Mouse (Mus musculus) lung, adult 2 months (tissue): ENCODE data around the gene Grm6. TPM values are rescaled to one million over a fixed set of nuclear protein-coding genes. Genes with fewer than 3 reads are reported as not detected.

Experiments used
- DNase-seq: peaks from one replicate; pipeline ENCODE4 v3.0.0; 2022
- H3K4me1 ChIP-seq: fragments of 200-500 bp; 2 replicates; pipeline ENCODE4 v1.6.1; 2011; ENCODE audit warnings: low read length; ENCODE audit not compliant: control insufficient read depth, insufficient read depth
- H3K4me3 ChIP-seq: fragments of 200-500 bp; replicated peaks from 2 replicates; pipeline ENCODE3; 2011; ENCODE audit warnings: low read depth, mild to moderate bottlenecking, control low read depth, low read length; ENCODE audit errors: extremely low read depth
- CTCF ChIP-seq: fragments of 200-500 bp; IDR thresholded peaks from 2 replicates; pipeline ENCODE4 v1.5.1; 2011; ENCODE audit warnings: mild to moderate bottlenecking, low read length, control low read depth; ENCODE audit not compliant: insufficient read depth
- POLR2A ChIP-seq: fragments of 200-500 bp; IDR thresholded peaks from 2 replicates; pipeline ENCODE4 v1.6.1; 2011; ENCODE audit warnings: low read depth, mild to moderate bottlenecking, control low read depth, low read length, borderline replicate concordance; ENCODE audit errors: extremely low read depth
- WGBS: fragments of 180-500 bp; shearing (Covaris S2); methylation state at CpG from one replicate; pipeline ENCODE4 v1.1.7; 2018; 5-methylcytosine and 5-hydroxymethylcytosine counted together
- polyA plus RNA-seq: library from polyadenylated mRNA; depleted of rRNA; stranded (reverse); fragments of >200 nt; gene quantifications from 2 replicates; pipeline ENCODE4 v1.2.3, GENCODE M21; 2012; rRNA removed

The Grm6 gene
- polyA plus RNA-seq = 0.09 and 0.17 TPM in 2 replicates

DNA sequence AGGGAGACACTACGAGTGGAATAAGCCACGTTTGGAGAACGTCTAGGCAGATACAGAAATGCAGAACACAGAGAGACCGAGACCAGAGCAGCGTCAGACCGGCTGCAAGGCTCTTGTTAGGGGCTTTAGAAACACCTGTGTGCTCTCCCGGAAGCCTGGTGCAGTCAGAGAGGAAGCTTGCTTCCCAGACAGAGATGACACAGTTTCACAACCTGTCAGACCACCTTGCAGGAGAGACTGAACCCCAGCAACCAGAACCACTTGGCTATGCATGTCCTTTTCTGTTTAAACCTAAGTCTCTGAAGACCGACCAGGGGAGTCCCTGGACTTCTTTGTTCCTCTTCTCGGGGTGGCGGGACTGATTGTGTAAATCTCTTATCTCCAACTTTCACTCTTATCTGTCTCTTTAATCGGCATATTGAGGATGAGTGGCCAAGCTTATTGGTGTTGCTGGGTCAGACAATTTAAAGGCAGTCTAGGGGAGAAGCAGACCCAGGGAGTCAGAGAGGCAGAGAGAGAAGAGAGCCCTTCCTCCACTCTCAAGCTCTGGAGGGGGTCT, at the start of gene Grm6:
TSS of gene Grm6 (plus strand) at position 509 of the 559 bp plus-strand sequence.
- TF ChIP-seq CTCF = no peak
- TF ChIP-seq POLR2A = no peak
- DNase-seq = no peak
- under 1% methylated on average over 11 of the region's 11 CpGs for WGBS
- H3K4me3 ChIP-seq = no peak within 1 kb of the TSS
- no peaks in the 10 kb centered on the region; the same call in 1 of the 2 replicates for H3K4me1 ChIP-seq

DNA sequence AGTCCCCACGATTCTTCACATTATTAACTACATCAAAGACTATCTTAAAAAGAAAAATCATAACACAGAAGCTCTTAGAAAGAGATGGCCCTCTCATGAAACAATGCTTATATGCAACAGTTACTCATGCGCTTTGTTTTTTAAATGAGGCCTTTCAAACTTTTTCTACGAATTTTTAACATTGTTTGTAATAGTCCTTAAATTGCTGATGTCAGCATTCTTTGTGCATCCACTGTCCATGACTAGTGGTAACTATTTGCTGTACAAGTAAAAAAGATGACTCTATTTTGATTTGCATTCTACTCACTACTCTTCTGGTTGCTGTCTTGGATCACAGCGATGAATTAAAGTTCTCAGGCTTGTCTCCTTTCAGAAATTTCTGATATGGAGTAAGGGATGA, 36.3 kb upstream of the Grm6 start:
- no peak for TF ChIP-seq POLR2A
- TF ChIP-seq CTCF = no peak
- 98% methylated on average over 4 of the region's 4 CpGs for whole genome bisulfite sequencing
- Histone ChIP-seq H3K4me1 (no peaks in the 10 kb centered on the region), H3K4me3 (no peak overlapping the region)
- DNase-seq = no peak

- WGBS = 49% methylated on average over 2 of the region's 2 CpGs
- no peak overlapping the region for H3K4me3 ChIP-seq
Observed at GRCm38 (mm10) chr11:50826214-50826613, 24.3 kb upstream of the Grm6 start.

GRCm38 (mm10) chr11:50827010-50827953, 23.2 kb upstream of the Grm6 start, which contains the start of gene Zfp354c:
TSS of gene Zfp354c (minus strand) at chr11:50827724.
- TF ChIP-seq CTCF (no peak), POLR2A (peak; percentile 78; the same call in 1 of the 2 replicates)
- 1% methylated on average over 45 of the region's 45 CpGs for WGBS
- peak within 1 kb of the TSS; percentile 92 for H3K4me3 ChIP-seq
- no peaks in the 10 kb centered on the region for H3K4me1 ChIP-seq
- peak; percentile 79 for DNase-seq

More at GRCm38 (mm10) chr11:50826214-50826613, 24.3 kb upstream of the Grm6 start:
- no peak for DNase-seq
- no peaks in the 10 kb centered on the region for H3K4me1 ChIP-seq
- TF ChIP-seq CTCF (no peak), POLR2A (no peak)

- DNase-seq = no peak
- no peak overlapping the region for H3K4me3 ChIP-seq
- H3K4me1 ChIP-seq = no peaks in the 10 kb centered on the region
- TF ChIP-seq POLR2A (no peak), CTCF (no peak)
- 69% methylated on average over 4 of the region's 4 CpGs for WGBS
Observed at GRCm38 (mm10) chr11:50835727-50836126, 14.8 kb upstream of the Grm6 start.

DNA sequence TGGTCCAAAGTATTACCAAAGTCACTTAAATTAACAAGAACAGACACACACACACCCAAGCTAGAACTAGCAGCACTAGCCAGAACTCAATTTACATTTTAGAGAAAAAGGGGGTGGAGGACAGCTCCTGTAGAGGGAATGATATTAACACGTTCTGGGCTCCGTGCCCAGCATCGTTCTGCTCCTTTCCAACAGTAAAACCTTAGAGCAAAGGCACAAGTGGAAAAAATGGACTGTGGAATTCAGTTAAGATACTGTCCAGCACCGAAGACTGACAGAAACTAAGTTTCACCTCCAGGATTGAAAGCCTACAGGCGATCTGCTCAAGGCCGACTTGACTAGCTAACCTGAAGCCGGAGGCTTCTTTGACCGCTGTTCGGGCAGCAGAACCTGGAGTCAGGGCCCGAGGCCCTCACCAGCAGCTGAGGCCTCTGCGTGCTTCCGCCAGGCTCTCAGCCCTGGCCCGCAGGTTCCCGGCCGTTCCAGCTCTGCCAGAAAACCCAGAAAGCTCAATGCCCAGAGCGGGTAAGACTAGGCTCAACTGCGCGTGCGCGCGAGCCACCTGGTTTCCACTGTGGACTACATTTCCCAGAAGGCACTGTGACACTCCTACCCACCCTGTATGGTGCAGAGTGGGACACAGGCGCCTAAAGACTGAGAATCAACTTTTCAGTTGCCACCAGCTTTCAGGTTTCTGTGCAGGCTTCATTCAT, 9.3 kb upstream of the Grm6 start, which contains the start of gene Zfp879:
TSS of gene Zfp879 (minus strand) at position 530 of the 713 bp plus-strand sequence.
- WGBS = 17% methylated on average over 22 of the region's 22 CpGs
- Histone ChIP-seq H3K4me3 (peak within 1 kb of the TSS; percentile 36), H3K4me1 (no peaks in the 10 kb centered on the region)
- DNase-seq = peak; percentile 83
- peak; percentile 57; the same call in 1 of the 2 replicates for TF ChIP-seq POLR2A
- TF ChIP-seq CTCF = no peak

- WGBS = 92% methylated on average over 3 of the region's 3 CpGs
- Histone ChIP-seq H3K4me3 (no peak overlapping the region), H3K4me1 (no peaks in the 10 kb centered on the region)
- TF ChIP-seq POLR2A = no peak
- no peak for TF ChIP-seq CTCF
- DNase-seq = no peak
Observed at GRCm38 (mm10) chr11:50845951-50846350, 4.5 kb upstream of the Grm6 start.

DNA sequence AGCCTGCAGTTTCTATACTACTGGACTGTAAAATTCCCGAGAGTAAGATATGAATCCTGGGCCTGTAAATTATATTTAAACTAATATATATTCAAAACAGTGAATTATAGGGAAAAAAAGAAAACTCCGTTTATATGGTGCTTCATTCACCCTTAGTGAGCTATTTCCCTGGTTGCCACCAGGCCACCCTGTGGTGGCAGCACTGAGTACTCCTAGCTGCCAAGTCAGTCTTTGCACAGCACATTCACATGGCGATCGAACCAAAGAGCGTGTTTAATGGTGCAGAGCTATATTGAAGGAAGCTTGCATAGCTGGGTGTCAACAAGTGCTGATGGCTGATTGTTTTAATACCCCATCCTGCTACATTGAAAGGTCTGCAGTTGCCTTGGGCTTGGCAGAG, 3.4 kb upstream of the Grm6 start:
- 73% methylated on average over 5 of the region's 5 CpGs for WGBS
- DNase-seq = no peak
- Histone ChIP-seq H3K4me1 (no peaks in the 10 kb centered on the region; the same call in 1 of the 2 replicates), H3K4me3 (no peak overlapping the region)
- no peak for TF ChIP-seq POLR2A
- TF ChIP-seq CTCF = 0 out of 2 replicates have a peak, but pooled peaks have one; percentile 24
